Mouse (Mus musculus): ENCODE measurements around the gene Abca5.
"Not testable (repeated sequence)": the region's sequence is repeated elsewhere in the genome, so short reads cannot be mapped to it uniquely, and the experiment has no call there.

Gene Abca5

GRCm38 (mm10) chr11:110337289-110338245 lies at the start of gene Abca5:
Gene Abca5 (minus strand): TSS chr11:110337716.
- DNase-seq (ENCODE audit: low spot score in 2 of 2): peak; percentile 84

GRCm38 (mm10) chr11:110385487-110385886 lies 48.0 kb upstream of the Abca5 start:
- no peak for DNase-seq (ENCODE audit: low spot score in 2 of 2)

GRCm38 (mm10) chr11:110380310-110380668 lies 42.8 kb upstream of the Abca5 start:
- no peak for DNase-seq (ENCODE audit: low spot score in 2 of 2)

GRCm38 (mm10) chr11:110379661-110380309 lies 42.3 kb upstream of the Abca5 start:
- DNase-seq (ENCODE audit: low spot score in 2 of 2): peak; percentile 41 to 51

GRCm38 (mm10) chr11:110374036-110374435 lies 36.5 kb upstream of the Abca5 start:
- DNase-seq (ENCODE audit: low spot score in 2 of 2): no peak

- no peak for DNase-seq (ENCODE audit: low spot score in 2 of 2)
Observed at GRCm38 (mm10) chr11:110372266-110372954, 34.9 kb upstream of the Abca5 start.

- no peak for DNase-seq (ENCODE audit: low spot score in 2 of 2)
Observed at GRCm38 (mm10) chr11:110371827-110372226, 34.3 kb upstream of the Abca5 start.

- DNase-seq (ENCODE audit: low spot score in 2 of 2): no peak
Observed at GRCm38 (mm10) chr11:110369312-110370019, 31.9 kb upstream of the Abca5 start.

- DNase-seq (ENCODE audit: low spot score in 2 of 2): no peak
Observed at GRCm38 (mm10) chr11:110367638-110368037, 30.1 kb upstream of the Abca5 start.

GRCm38 (mm10) chr11:110366902-110367301 lies 29.4 kb upstream of the Abca5 start:
- no peak for DNase-seq (ENCODE audit: low spot score in 2 of 2)

GRCm38 (mm10) chr11:110365016-110365415 lies 27.5 kb upstream of the Abca5 start:
- peak in 1 of 2 experiments; percentile 35 for DNase-seq (ENCODE audit: low spot score in 2 of 2)

- DNase-seq (ENCODE audit: low spot score in 2 of 2): peak; percentile 46 to 77
Observed at GRCm38 (mm10) chr11:110357756-110358551, 20.4 kb upstream of the Abca5 start.

GRCm38 (mm10) chr11:110355131-110355530 lies 17.6 kb upstream of the Abca5 start:
- not testable (repeated sequence) for DNase-seq (ENCODE audit: low spot score in 2 of 2)

GRCm38 (mm10) chr11:110354261-110354660 lies 16.7 kb upstream of the Abca5 start:
- DNase-seq (ENCODE audit: low spot score in 2 of 2): peak; percentile 17 to 27

GRCm38 (mm10) chr11:110348170-110348569 lies 10.7 kb upstream of the Abca5 start:
- no peak for DNase-seq (ENCODE audit: low spot score in 2 of 2)

- DNase-seq (ENCODE audit: low spot score in 2 of 2): no peak
Observed at GRCm38 (mm10) chr11:110347768-110348167, 10.3 kb upstream of the Abca5 start.

GRCm38 (mm10) chr11:110336814-110337288 lies 665 bp downstream of the Abca5 start:
- no peak for DNase-seq (ENCODE audit: low spot score in 2 of 2)

- peak; percentile 29 to 47 for DNase-seq (ENCODE audit: low spot score in 2 of 2)
Observed at GRCm38 (mm10) chr11:110330093-110330492, 7.4 kb downstream of the Abca5 start.

GRCm38 (mm10) chr11:110322266-110322665 lies 15.2 kb downstream of the Abca5 start:
- DNase-seq (ENCODE audit: low spot score in 2 of 2): no peak

- no peak for DNase-seq (ENCODE audit: low spot score in 2 of 2)
Observed at GRCm38 (mm10) chr11:110306475-110307168, 30.9 kb downstream of the Abca5 start.

All from frontal cortex, postnatal 36 days (tissue).